Mouse (Mus musculus): ENCODE results near the gene Il4ra.

Il4ra gene

DNA sequence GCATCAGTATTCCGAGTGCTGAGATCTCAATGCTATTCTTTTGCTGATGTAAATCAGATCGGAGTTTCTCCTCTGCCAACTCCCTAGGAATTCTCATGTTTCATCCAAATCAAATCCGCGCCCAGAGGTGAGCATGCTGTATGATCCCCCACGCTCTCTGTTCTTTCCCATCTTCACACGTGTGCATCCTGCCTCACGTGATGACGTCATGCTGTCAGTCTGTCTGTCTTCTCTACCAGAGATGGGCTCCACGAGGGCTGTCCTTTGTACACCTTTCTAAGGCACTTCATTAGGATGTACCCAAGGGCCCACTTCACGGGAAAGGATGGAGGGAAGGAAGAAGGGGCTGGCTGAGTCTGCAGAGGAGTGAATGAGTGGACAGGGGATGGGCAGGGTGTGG, 48.2 kb downstream of the Il4ra start:
- DNase-seq (ENCODE audit: low read depth): no peak

DNA sequence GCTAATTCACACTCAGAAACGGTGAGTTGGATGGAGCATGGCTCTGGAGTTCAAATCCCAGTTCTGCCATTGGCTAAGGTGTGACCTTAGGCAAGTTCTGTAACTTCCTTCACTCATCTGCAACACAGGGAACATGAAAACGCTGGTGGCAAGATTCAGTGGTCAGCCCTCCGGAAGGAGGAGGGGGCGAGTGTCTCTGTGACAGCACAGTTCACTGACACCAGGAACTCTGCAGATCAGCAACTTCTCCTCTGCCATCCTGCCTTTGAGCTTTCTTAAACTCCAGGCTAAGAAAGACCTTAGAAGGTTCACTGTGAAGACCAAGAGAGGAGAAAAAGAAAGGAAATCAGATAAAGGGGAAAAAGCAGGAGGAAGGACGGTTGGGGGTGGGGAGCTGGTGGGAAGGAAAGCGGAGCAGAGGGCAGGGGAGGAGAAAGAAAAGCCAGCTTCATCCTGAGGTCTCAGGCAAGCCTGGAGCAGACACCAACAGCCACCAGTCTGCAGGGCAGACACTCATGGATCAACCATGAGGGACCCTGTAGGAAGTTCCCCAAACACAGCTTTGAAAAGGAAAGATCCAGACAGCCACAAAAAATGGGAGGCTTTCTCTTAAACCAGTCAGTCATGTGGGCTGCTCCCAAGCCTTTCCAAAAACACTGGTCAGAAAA, 48.8 kb downstream of the Il4ra start:
- peak; percentile 52 for DNase-seq (ENCODE audit: low read depth)

DNA sequence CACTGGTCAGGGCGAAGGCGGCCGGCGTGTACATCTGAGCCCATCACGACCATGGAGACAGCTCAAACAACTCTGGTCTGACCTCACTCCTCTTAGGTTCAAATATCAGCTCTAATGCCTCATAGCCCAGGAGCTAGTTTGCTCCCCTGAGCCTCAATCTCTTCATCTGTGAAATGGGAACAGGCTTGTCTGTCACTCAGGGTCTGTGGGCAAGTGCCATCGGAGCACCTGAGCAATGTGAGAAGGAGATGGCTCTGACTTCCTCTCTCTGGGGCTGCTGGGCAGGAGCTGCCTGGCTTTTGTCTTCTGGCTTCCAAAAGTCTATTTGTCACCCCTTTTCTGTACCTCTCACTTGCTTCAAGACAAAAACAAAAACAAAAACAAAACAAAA, 49.4 kb downstream of the Il4ra start:
- no peak for DNase-seq (ENCODE audit: low read depth)

DNA sequence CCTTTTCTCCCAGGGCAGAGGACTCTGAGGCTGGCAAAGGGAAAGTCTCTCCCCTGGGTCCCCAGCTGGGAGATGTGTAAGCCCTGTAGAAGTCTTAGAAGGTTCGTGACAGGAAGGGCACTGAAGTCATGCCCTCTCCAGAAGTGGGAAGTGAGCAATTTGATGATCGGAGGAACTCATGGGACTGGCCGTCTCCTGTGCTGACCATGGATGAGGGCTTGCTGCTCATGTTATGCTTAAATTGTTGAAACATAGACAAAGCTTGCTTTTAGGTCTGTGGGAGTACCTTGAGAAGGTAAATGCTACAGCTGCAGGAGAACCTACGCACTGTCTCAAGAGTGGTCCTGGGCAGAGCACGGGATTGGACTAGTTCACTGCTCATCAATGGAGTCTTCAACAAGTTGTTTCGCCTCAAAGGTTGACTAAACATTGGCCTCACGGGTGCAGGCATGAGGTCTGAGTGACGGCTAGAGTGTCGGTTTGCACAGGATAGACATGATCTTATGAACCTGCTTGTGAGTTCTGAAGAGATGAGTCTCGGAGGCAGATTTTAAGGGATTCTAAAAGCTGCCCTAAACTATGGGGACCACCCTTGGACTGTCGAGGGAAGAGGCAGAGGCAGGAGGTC, 50.0 kb downstream of the Il4ra start:
- DNase-seq (ENCODE audit: low read depth): no peak

DNA sequence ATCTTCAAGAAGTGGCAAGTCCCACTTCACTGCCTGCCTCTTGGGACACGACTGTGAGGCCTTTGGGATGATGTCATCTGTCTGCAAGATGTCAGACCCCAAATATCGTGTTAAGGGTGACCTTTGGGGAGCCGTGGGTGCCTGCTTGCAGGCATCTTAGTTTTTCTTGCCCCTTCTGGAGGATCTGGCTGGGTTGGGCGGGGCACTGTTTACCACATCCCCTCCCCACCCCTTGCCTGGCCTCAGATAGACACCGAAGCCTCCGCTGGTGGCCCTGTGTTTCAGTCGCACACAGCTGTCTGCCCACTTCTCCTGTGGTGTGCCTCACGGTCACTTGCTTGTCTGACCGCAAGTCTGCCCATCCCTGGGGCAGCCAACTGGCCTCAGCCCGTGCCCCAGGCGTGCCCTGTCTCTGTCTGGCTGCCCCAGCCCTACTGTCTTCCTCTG, 51.3 kb downstream of the Il4ra start, which contains the start of gene Il21r:
Gene Il21r (plus strand): TSS at position 245 of the 447 bp plus-strand sequence.
- DNase-seq (ENCODE audit: low read depth): peak; percentile 87

DNA sequence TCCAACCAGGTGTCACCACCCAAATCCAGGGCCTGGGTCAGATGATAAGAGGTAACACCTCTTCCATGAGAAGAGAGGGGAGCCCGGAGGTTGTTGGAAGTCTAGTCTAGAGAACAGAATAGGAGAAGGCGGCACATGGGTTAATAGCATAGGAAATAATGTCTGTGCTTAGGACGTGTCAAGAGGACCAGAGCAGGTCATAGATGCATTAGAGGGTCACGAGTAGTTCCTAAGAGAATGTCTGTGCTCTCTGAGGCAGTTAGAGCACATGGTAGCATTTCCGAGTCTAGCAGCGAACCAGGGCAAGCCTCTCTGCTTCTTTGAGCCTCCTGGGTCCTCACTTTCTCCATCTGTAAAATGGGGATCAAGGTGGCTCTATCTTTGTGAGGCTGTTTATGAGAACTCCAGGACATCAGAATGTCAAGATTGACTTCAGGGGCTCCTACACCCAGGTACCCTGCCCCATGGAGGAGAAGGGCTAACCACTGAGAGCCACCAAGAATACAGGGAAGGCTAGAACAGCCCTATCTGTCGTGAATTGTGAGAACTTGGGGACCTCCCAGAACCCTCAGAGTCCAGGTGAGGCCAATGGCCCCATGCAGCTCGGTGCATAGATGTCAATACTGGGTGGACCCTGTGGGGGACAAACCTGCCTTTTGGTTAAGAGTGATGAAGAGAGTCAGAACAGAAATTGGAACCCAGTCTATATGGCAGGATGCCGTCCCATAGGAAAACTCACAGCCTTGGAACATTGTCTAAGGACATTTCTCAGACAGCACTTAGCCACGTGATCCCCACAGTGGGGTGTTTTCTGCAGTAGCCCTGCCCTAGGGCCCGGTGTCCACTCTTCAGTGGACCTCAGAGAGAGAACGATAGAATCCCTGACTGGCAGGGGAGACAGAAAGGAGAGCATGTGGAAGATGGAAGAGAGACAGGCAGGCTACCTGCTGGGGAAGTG, 52.7 kb downstream of the Il4ra start:
- DNase-seq (ENCODE audit: low read depth): no peak

DNA sequence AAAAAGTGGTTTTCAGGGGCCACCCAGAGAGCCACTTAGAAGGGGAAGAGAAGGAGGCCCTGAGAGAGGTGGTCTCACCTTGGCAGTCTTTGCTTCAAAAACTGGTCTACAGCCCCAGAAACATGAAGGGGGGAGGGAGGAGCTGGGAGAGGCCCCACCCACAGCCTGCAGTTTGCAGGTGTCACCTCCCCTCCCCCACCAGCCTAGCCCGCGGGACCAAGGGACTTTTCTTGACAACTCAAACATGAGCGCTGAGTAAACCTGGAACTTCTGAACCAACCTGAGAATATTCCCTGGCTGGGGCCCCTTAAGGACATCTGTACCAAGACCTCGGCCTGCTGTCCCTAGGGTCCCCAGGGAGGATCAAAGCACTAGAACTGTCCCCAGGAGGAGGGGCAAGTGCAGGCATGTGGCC, 53.8 kb downstream of the Il4ra start:
- no peak for DNase-seq (ENCODE audit: low read depth)

DNA sequence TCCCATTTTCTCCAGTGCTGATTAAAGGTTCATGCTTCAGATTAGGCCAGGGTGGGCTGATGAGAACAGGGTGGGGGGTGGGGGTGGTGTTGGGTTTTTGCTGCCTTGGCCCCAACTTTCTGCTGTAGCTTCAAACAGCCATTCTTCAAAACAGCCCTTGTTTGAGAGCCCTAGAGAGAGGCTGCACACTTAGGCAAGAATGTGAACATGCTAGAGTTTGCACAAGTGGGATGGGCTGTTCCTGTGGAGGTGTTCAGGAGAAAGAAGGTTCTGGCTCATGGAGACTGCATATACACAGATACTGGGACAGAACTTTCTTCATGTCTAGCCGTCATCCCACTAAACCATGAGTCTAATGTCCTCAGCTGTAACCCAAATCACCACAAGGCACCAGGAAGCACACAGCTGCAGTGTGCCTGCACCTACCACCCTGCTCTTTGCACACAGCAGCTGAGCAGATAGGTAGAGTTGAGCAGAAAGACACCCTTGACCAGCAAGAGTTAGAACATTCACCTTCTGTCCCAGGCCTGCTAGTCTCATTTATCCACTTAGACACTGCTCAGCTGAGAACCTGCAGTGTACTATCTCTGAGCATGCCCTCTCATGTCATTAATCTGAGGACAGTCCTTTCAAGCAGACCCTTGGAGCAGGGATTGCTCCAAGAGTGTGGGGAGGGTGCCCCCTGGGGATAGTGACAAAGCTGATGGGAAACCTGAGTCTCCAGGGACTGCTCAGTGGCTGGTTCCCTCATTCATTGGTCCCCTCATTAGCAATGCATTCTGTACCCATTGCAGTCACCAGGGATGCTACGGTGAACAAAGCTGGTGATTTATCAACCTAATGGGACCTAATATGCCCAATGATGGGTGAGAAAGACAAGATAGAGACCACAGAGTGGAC, 54.6 kb downstream of the Il4ra start:
- DNase-seq (ENCODE audit: low read depth): no peak

DNA sequence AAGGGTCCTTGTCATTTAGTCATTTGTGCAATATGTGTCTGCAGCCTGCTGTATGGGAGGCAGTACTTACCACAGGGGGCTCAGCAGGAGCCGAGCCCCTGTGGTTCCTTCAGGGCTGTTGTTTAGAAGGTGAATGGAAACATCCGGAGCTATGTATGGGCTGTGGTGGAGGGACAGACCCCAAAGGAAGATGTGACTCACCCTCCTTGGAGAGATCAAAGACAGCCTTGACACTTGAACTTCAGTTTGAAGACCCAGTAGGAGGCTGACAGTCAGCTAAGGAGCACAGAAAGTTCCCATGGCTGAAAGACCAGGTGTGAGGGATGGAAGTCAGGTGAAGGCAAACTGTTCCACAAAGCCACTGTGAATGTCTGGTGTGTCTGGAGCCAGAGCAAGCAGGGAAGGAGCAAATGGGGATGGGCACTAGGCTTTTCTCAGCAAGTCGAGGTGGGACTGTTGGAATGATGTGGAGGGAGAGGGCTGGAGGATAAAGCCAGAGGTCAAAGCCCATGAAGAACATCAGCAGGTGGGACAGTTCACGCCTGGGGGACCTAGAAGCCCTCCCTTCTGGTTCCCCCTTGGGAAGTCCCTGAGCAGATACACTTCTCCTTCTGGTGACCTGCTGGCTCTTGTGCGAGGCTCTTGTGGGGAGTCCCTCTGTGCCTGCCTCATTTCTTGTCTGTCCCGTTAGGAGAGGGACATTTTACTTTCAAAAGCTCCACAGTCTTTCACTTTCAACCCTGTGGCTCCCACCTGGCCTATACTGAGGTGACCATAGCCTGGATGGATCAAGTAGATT, 55.7 kb downstream of the Il4ra start:
- DNase-seq (ENCODE audit: low read depth): peak; percentile 86

DNA sequence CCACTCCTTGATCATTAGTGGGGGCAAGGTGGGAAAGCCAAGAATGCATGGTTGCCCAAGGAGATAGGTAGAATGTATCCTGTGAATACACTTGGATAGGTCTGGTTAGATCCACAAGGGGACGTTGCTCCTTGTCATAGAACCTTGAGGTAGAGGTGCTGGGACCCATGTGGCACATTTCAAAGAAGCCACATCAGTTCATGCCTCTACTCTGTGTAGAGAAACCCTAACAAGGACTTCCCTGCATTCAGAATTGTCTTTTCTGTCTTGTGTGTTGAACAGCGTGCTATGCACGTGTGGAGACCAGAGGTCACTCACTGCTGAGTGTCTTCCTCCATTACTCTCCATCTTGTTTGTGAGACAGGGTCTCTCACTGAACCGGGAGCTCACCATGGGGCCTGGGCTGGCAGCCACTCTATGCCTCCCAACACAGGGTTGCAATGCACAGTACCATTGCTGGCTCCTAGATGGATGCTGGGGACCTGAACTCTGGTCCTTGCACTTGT, 56.3 kb downstream of the Il4ra start:
- no peak for DNase-seq (ENCODE audit: low read depth)

DNA sequence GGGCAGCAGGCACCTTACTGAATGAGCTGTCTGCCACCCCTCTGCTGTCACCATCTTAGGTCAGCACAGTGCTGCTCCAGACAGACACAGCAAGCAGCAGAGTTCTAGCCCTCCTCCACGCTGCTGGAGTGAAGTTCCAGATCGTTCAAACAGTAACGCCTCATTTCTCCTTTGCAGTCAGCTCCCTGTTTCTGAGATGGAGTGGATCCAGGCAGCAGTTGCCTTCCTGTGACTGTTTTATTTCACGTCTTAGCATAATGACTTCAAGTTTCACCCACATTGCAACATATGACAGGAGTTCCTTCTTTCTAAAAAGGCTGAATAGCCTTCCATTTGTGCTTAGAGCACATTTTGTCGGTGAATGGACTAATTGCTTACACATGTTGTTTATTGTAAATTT, 61.7 kb downstream of the Il4ra start:
- DNase-seq (ENCODE audit: low read depth): peak; percentile 33

DNA sequence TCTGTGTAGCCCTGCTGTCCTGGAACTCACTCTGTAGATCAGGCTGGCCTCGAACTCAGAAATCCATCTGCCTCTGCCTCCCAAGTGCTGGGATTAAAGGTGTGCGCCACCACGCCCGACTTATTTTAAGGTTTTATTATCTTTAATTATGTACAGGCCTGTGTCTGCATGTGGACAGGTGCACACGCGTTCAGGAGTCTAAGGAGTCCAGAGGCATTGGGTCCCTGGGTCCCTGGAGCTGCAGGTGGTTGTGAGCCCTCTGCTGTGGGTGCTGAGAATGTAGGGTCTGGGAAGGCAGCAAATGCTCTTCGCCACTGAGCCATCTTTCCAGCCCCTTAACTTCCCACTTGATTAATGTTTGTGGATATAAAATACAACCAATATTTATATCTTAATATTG, 63.5 kb downstream of the Il4ra start:
- DNase-seq (ENCODE audit: low read depth): no peak

DNA sequence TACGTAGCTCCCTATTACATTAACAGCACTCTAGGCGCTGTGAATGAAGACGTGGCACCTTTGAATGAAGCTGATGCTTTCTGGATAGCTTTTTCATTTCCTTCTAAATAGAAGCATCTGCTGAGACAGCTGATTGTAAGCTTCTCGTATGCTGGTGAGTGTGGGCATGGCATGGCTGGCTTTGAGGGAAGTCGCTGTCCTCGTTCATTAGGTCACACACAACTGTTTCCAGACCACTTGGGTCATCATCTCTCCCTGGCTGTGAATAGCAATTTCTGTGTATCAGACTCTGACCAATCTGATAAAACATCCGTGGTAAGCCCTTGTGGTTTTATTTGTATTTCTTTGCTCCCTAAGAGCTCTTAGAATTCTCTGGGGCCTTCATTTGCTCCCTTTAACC, 66.1 kb downstream of the Il4ra start:
- DNase-seq (ENCODE audit: low read depth): peak; percentile 85

DNA sequence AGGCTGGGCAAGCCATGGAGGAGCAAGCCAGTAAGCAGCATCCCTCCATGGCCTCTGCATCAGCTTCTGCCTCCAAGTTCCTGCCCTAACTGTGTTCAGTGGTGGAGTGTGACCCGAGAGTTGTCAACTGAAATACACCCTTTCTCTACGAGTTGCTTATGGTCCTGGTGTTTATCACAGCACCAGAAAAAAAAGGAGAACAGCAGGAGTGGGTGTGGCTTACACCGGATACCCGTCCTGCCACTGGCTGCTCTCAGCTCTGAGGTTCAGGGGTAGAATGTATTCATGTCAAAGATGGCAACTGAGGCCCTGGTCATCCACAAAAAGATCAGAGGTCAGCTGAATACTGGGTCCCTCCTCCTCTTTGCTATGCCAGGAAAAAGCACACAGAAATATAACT, 68.2 kb downstream of the Il4ra start:
- DNase-seq (ENCODE audit: low read depth): no peak

DNA sequence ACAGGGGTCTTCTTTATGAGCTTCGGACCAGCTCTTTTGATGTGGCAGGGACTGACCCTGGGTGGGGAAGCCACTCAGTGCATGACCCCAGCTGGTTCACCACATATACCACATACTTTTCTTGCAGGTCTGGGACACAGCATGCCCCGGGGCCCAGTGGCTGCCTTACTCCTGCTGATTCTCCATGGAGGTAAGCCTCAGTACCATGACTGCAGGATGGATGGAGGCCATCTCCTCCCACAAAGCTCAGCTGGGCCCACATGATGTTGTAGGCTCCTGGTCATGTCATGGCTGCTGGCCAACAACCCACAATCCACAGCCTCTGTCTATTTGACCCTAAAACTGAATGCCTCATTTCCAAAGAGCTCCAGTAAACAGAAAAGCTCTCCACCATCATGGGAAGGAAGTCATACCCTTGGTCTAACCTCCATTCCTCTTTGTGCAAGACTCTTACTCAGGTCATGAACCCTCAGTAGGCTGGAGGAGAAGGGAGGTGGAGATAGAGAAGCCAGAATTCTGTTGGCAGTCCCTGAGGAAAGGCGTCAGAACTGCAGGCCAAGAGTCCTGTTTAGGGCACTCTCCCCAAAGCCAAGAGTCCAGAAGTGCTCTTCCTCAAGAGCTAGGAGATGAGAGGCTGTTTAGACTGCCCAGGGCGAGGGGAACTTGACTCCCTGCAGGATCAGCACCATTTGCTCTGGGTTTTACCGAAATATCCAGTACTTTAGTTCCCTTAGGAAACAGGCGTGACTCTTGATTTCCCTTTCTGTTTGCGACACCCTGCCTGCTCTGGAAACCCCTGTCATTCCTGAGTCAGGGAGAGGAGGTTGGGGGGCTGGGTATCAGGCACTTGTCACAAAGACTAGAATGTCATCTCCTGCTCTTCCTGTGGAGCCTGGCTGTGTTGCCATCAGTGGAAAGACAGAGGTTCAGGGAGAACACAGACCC, 71.1 kb downstream of the Il4ra start:
- DNase-seq (ENCODE audit: low read depth): peak; percentile 30

DNA sequence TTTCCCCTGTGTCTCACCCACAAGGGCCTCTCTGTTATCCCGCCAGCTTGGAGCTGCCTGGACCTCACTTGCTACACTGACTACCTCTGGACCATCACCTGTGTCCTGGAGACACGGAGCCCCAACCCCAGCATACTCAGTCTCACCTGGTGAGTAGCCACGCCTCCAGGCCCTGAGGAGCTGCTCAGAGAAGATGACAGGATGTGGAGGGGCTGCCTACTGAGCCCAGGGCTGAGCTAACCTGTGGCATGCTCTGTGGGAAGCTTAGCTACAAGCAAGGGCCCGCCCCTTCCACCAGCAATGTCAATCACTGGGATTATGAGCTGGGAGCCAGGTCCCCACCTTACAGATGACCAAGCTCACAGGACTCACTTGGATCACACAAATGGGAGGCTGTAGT, 73.3 kb downstream of the Il4ra start:
- no peak for DNase-seq (ENCODE audit: low read depth)

DNA sequence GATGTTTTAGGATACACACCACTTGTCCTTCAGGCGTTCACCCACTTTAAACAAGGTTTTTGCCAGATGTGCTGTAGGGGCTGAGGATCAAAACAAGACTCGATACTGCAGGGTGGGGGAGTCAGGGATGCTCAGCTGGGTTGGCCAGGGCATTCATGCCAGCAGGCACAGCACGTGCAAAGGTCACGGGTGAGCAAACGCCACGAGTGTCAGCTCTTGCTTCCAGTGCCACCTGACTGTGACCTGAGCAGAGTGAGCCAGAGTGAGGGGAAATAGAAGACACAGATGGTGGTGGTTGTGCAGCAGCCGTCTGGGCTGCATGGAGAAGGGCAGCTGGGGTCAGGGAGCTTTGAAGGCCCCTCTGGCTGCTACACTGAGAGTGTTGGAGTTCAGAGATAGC, 73.9 kb downstream of the Il4ra start:
- no peak for DNase-seq (ENCODE audit: low read depth)
